Mouse (Mus musculus): ENCODE measurements around the gene Zfp386.

DNA sequence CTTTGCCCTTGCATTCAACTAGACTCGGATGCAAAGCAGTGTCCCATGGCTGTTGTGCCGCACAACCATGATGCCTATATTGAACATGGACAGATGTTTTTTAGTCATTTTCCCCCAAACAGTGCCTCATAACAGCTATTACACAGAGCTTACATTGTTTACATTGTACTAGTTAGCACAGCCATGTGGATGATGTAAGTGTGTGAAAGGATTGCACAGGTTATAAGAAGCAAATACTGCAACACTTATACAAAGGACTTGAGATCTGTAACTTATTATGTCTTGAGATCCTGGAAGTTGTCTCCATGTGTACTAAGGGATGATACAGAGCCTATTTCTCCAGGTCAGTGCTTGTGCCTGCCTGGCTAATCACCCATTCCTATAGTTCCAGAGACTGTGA lies 54.4 kb downstream of the Zfp386 start:
- no peak for TF ChIP-seq POLR2A (IDR thresholded peaks at IDR 0.05; ENCODE audit: borderline replicate concordance, extremely low read depth, insufficient read depth, insufficient read length, poor library complexity, severe bottlenecking)
- TF ChIP-seq CTCF (IDR thresholded peaks at IDR 0.05; ENCODE audit: borderline replicate concordance, extremely low read depth, insufficient read depth, insufficient read length), result no peak

Data from brain, embryonic 14.5 days (tissue).